Mouse (Mus musculus) megakaryocyte, embryonic 14.5 days (primary cell): ENCODE data around the gene Bach1. TPM values are rescaled to one million over a fixed set of nuclear protein-coding genes. Genes with fewer than 3 reads are reported as not detected.

Experiments used
- H3K27me3 ChIP-seq: replicated peaks from 2 replicates; pipeline ENCODE3; 2012; ENCODE audit warnings: inconsistent platforms
- H3K36me3 ChIP-seq: replicated peaks from 2 replicates; pipeline ENCODE3; 2012; ENCODE audit warnings: low read length, inconsistent platforms, mixed read lengths
- H3K4me1 ChIP-seq: 2 replicates; pipeline ENCODE4 v1.6.1; 2012; ENCODE audit warnings: inconsistent platforms
- H3K4me3 ChIP-seq: replicated peaks from 2 replicates; pipeline ENCODE3; 2012; ENCODE audit warnings: moderate library complexity, mild to moderate bottlenecking, inconsistent platforms
- H3K9me3 ChIP-seq: 2 replicates; pipeline ENCODE4 v1.6.1; 2012; ENCODE audit warnings: inconsistent platforms
- FLI1 ChIP-seq: IDR thresholded peaks from 2 replicates; pipeline ENCODE4 v1.6.1; 2012; ENCODE audit warnings: low read length, inconsistent platforms, mixed read lengths
- GATA1 ChIP-seq: IDR thresholded peaks from 3 replicates; pipeline ENCODE4 v1.6.1; 2012; ENCODE audit warnings: mixed read lengths, low read length, inconsistent platforms, borderline replicate concordance
- polyA plus RNA-seq: library from polyadenylated mRNA; stranded (reverse); fragments of >175 nt; gene quantifications from 2 replicates; pipeline ENCODE4 v1.2.3, GENCODE M21; 2012; ENCODE audit warnings: low replicate concordance; ENCODE audit not compliant: insufficient read depth

The Bach1 gene
- polyA plus RNA-seq = 6.0 and 6.3 TPM in 2 replicates

DNA sequence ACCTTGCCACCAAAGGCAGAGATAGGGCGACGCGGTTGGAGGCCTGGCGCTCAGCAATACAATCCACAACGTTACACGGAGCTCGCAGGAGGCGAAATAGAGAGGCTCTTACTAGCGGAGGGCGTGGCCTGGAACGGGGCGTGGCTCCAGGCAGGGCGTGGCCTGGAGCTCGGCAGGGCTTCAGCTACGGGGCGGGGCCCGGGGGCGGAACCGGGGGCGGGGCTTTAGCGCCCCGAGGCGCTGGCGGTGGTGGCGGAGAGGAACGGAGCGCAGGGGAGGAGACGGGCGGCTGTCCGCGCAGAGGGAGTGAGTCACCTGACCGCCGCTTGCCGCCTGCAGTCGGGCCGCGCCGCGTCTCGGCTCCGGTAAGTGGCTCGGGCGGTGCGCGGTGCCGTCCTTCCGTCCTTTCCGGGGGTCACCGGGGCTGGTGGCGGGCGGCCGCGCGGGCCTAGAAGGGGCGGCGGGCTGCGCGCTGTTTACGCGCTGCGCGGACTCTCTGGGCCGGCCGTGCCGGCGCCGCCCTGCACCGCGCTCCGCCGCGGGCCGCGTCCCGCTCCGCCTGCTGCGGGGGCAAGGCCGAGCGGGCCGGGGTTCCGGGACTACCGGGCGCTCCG, at the start of gene Bach1:
Bach1 (plus strand) TSS at position 254 of the 614 bp plus-strand sequence.
- Histone ChIP-seq H3K4me1 (peaks cover 58% of the 10 kb centered on the region), H3K27me3 (no peaks in the 10 kb centered on the region), H3K9me3 (no peaks in the 10 kb centered on the region), H3K4me3 (peak within 1 kb of the TSS; percentile 96), H3K36me3 (peaks cover 18% of the 10 kb centered on the region)
- TF ChIP-seq FLI1 = no peak
- no peak for TF ChIP-seq GATA1

DNA sequence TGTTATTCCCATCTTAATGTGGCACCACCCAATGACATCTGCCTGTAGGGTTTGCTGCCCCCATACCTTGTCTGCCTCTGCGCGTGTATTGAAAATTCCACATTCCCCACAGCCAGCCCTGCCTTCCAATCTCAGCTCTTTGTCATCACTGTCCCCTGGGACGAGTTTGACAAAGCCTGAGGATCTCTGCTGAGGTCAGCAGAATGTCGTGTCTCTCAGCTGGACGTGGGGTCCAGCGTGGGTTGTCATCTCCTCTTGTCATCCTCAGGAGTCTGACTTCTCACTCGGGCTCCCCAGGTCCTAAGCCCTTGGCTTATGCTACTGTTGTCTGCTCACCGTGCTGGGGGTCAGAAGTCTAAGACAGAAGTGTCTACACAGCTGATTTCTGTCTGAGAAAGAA, 46.4 kb upstream of the Bach1 start:
- no peaks in the 10 kb centered on the region for H3K36me3 ChIP-seq
- no peaks in the 10 kb centered on the region for H3K27me3 ChIP-seq
- no peak overlapping the region for H3K4me3 ChIP-seq
- H3K9me3 ChIP-seq = no peaks in the 10 kb centered on the region
- peaks cover 54% of the 10 kb centered on the region for H3K4me1 ChIP-seq
- TF ChIP-seq GATA1 (no peak), FLI1 (no peak)

DNA sequence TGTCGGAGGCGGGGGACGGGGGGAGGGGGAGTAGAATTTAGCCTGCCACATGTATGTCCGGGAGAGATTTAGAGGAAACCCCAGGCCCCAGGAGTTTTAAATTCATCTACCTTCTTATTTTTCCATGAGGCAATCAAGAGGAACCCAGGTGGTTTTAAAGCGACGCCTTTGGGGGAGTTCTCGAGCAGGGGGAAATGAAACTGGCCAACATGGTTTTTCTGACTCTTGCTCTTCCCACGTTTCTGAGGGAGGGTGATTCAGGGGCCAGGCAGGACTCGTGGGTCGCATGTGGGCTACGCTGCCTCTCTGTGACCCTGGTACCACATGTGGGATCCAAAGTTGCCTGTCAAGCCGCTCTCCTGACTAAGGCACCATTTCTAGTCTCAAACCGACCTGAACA, 45.8 kb upstream of the Bach1 start:
- no peaks in the 10 kb centered on the region for H3K36me3 ChIP-seq
- H3K4me1 ChIP-seq = peaks cover 59% of the 10 kb centered on the region
- H3K4me3 ChIP-seq = no peak overlapping the region
- H3K27me3 ChIP-seq = no peaks in the 10 kb centered on the region
- TF ChIP-seq FLI1 = no peak
- no peak for TF ChIP-seq GATA1
- H3K9me3 ChIP-seq = no peaks in the 10 kb centered on the region

DNA sequence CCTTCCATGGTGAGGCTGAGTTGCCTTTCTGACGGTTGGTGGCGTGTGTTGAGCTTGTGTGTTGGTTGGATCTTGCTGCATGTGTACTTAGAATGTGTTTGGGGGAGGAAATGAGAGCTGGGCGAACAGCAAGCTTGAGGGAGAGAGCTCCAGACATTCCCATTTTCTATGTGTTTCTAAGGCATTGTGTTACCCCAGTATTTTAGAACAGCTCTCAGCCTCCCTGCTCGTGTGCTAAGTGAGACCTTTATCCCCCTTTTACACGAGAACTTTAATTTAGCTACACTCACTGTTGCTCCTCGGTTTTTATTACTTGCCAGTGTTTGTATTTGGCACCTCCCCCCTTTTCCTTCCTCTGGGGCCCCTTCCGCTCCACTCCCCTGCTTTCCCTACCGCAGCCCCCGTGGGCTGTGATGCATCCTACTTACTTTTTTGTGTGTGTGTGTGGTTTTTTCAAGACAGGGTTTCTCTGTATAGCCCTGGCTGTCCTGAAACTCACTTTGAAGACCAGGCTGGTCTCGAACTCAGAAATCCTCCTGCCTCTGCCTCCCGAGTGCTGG, 44.6 kb upstream of the Bach1 start:
- no peaks in the 10 kb centered on the region for H3K36me3 ChIP-seq
- TF ChIP-seq GATA1 (no peak), FLI1 (no peak)
- no peaks in the 10 kb centered on the region for H3K9me3 ChIP-seq
- H3K4me1 ChIP-seq = peaks cover 55% of the 10 kb centered on the region
- no peaks in the 10 kb centered on the region for H3K27me3 ChIP-seq
- peak overlapping the region; percentile 69 for H3K4me3 ChIP-seq

DNA sequence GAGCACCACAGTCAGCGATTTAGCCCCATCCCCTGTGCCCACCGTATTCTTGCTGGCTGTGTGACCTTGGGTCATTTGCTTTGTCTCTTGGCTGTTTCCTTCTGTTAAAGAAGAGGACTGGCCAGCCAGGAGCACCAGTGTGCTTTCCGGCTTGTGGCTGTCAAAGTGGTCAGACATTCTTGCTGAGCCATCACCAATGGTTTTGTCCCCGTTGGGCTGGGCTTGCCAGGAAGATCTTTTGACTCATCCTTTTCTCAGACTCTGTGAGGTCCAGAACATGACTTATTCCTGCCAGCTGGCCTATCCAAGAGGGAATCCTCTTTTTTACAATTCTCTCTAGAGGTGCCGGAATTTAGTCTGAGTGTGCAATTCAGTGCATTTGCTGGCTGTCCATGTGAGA, 43.7 kb upstream of the Bach1 start:
- H3K36me3 ChIP-seq = no peaks in the 10 kb centered on the region
- TF ChIP-seq GATA1 (no peak), FLI1 (no peak)
- peak overlapping the region; percentile 79 for H3K4me3 ChIP-seq
- no peaks in the 10 kb centered on the region for H3K9me3 ChIP-seq
- peaks cover 57% of the 10 kb centered on the region for H3K4me1 ChIP-seq
- H3K27me3 ChIP-seq = no peaks in the 10 kb centered on the region

DNA sequence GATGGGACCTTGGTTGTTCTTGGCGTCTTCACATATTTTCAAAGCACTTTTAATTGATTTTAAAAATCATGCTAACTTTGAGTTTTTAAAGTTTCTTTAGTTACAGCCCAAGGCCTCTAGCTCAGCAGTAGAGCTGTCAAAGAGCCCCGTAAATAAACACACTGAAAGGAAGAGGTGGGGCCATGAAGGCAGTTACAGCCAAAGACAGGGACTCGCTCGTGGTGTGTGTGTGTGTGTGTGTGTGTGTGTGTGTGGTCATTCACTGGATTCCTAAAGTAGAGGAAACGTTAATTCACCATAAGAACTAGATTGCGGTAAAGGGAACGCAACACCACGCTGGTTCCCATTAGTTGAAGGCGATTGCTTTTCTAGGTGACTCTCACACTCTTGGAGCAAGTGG, 43.2 kb upstream of the Bach1 start:
- no peaks in the 10 kb centered on the region for H3K27me3 ChIP-seq
- H3K9me3 ChIP-seq = no peaks in the 10 kb centered on the region
- TF ChIP-seq FLI1 = no peak
- no peak for TF ChIP-seq GATA1
- H3K4me1 ChIP-seq = peaks cover 60% of the 10 kb centered on the region
- H3K36me3 ChIP-seq = no peaks in the 10 kb centered on the region
- H3K4me3 ChIP-seq = peak overlapping the region; percentile 16

DNA sequence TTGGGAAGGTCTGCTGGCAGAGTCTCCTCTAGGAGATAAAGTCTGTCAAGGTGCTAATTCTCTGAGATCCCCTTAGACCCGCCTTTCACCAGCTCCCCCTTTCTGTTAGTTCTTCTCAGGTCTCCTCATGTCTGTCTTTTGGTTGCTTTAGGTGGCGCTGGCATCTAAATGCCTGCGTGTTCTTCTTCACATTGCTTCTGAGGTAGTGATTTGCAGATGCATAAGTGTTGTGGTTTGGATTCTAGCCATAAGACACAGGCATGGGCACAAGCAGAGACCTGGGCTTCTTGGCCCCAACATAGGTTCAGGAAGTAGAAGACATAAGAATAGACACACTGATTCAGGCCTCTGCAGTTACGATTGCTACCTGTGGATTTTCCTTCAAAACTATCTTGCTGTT, 42.0 kb upstream of the Bach1 start:
- Histone ChIP-seq H3K27me3 (no peaks in the 10 kb centered on the region), H3K4me1 (peaks cover 72% of the 10 kb centered on the region), H3K9me3 (no peaks in the 10 kb centered on the region)

DNA sequence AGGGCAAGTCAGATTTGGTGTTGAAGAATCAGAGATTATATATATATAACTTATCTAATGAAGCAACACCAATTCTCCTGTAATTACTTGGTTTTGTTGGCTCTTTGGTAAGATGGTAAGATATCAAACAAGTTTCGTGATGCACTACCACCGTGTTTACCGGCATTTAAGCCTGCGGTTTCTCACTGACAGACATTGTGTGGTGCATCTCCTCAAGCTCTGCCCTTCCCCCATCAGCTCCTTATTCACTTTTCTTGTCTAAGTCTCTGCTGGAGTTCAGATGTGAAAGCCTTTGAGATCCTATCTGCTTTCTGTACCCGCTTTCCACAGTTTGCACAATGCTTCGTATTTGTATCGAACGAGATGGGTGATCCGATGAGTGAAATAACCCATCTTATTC, 41.5 kb upstream of the Bach1 start:
- Histone ChIP-seq H3K4me3 (no peak overlapping the region), H3K27me3 (no peaks in the 10 kb centered on the region), H3K36me3 (no peaks in the 10 kb centered on the region), H3K4me1 (peaks cover 72% of the 10 kb centered on the region), H3K9me3 (no peaks in the 10 kb centered on the region)
- no peak for TF ChIP-seq GATA1
- no peak for TF ChIP-seq FLI1

More for the DNA sequence above, 42.0 kb upstream of the Bach1 start:
- TF ChIP-seq GATA1 (no peak), FLI1 (no peak)
- H3K4me3 ChIP-seq = no peak overlapping the region
- H3K36me3 ChIP-seq = no peaks in the 10 kb centered on the region

DNA sequence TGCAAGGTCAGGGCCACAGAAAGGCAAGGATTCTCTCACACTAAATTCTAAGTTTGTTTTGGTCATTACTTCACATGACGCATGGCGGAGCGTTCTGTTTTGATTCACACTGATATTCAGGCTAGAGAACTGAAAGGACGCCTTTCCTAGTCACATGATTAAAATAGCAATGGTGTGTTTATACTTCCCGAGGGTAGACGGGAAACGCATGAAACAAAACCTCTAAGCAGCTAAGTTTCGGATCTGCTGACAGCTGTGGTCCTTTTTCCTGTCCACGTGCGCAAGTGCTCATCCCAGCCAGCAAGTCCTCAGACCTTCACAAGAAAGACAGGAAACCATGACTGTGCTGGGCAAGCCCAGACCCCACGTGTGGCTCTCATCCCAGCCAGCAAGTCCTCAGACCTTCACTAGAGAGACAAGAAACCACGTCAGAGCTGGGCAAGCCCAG, 37.7 kb upstream of the Bach1 start:
- Histone ChIP-seq H3K36me3 (no peaks in the 10 kb centered on the region), H3K4me3 (peak overlapping the region; percentile 53), H3K4me1 (peaks cover 66% of the 10 kb centered on the region), H3K9me3 (no peaks in the 10 kb centered on the region), H3K27me3 (no peaks in the 10 kb centered on the region)
- TF ChIP-seq GATA1 = no peak
- TF ChIP-seq FLI1 = no peak

DNA sequence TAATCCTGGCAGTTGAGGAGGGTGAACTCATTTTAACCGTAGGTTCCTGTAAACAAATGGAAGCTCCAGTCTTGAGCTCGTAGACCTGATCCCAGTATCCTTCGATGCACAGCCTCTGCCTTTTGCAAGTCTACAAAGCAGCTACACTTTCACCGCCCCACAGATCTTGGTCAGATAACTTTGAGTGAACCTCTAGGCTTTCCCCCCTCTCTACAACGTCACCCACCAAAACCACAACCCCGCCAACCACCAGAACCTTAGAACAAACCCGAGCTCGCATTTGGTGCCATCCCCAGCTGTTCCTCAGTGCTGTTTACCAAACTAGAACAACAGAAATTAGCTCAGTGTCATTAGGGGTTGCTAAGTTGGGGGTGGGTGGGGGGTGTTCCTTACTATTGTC, 37.1 kb upstream of the Bach1 start:
- peak overlapping the region; percentile 33 for H3K4me3 ChIP-seq
- no peak for TF ChIP-seq FLI1
- no peak for TF ChIP-seq GATA1
- no peaks in the 10 kb centered on the region for H3K27me3 ChIP-seq
- no peaks in the 10 kb centered on the region for H3K9me3 ChIP-seq
- peaks cover 64% of the 10 kb centered on the region for H3K4me1 ChIP-seq
- H3K36me3 ChIP-seq = no peaks in the 10 kb centered on the region

DNA sequence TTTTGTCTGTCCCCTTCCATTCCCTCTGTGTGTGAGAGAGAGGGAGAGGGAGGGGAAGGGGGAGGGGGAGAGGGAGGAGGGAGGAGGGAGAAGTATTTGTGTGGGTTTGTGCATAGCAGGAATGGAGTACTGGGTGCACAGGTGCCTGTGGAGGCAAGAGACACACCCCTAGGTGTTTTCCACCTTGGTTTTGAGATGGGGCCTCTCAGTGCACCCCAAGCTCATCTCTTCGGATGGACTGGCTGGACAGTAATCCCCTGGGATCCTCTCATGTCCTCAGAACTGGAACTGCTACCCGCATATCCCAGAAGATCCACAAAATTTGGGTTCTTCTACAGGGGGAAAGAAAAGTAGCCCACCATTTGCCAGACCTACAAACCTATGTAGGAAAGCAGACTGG, 36.2 kb upstream of the Bach1 start:
- H3K4me1 ChIP-seq = peaks cover 60% of the 10 kb centered on the region
- no peaks in the 10 kb centered on the region for H3K27me3 ChIP-seq
- TF ChIP-seq FLI1 (no peak), GATA1 (no peak)
- H3K36me3 ChIP-seq = no peaks in the 10 kb centered on the region
- no peak overlapping the region for H3K4me3 ChIP-seq
- no peaks in the 10 kb centered on the region for H3K9me3 ChIP-seq
